Mouse (Mus musculus) gastrocnemius, postnatal 25 days (tissue): ENCODE data around the gene Pf4. TPM values are rescaled to one million over a fixed set of nuclear protein-coding genes. Genes with fewer than 3 reads are reported as not detected.

ENCODE experiments used
- DNase-seq: peaks from one replicate; pipeline ENCODE4 v3.0.0; 2022
- long read RNA-seq, 2 experiments: library from polyadenylated mRNA; stranded (forward); transcript quantifications; one replicate each; pipeline ENCODE4 v2.0.0; 2021
- total RNA-seq, 2 experiments: library from RNA; stranded (reverse); gene quantifications; 1 replicate in 1 of 2; 2 replicates in 1 of 2; pipeline ENCODE4 v1.2.3; 2021

Pf4 gene
- total RNA-seq, result 10 to 100 TPM; 11.0 to 14.8 TPM
- long read RNA-seq, experiment 1, transcript Pf4-201 (3 exons, 588 nt), result major isoform, 27 of 28 reads
- long read RNA-seq, experiment 1, partial matches to known transcripts, result 1 of 28 reads
- long read RNA-seq, experiment 1, other reads (novel, unspliced or antisense), result 0 of 28 reads
- long read RNA-seq, experiment 2, transcript Pf4-201 (3 exons, 588 nt), result major isoform, 23 of 23 reads
- long read RNA-seq, experiment 2, partial matches to known transcripts, result 0 of 23 reads
- long read RNA-seq, experiment 2, other reads (novel, unspliced or antisense), result 0 of 23 reads

GRCm38 (mm10) chr5:90771880-90772653 is at the start of gene Pf4:
Gene Pf4 (plus strand): TSS chr5:90772435.
- DNase-seq, result no peak

DNA sequence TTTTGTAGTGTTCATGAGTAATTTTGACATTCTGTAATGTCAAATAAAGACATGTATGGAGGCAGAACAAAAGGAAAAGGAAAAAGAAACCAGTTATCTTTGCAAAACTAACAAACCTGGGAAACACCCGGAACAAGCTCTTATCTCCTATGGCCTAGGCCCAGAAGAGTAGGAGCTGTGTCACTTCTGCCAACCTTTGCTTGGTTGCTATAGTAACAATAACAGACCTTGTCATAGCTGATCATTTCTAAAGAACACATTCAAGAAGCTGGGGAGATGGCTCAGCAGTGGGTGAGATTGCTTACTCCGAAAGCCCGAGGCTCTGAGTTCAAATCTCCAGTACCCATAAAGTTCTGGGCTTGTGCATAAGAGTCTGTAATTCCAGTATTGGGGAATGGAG is 49.6 kb upstream of the Pf4 start:
- DNase-seq, result no peak

- no peak for DNase-seq
These were observed 44.0 kb upstream of the Pf4 start for GRCm38 (mm10) chr5:90728254-90728653.

- no peak for DNase-seq
These were observed 40.8 kb upstream of the Pf4 start for GRCm38 (mm10) chr5:90731480-90731879.

GRCm38 (mm10) chr5:90742029-90742428 is 30.2 kb upstream of the Pf4 start:
- no peak for DNase-seq

GRCm38 (mm10) chr5:90753934-90754333 is 18.3 kb upstream of the Pf4 start:
- no peak for DNase-seq

- DNase-seq, result no peak
These were observed 14.1 kb upstream of the Pf4 start for GRCm38 (mm10) chr5:90758020-90758605.

DNA sequence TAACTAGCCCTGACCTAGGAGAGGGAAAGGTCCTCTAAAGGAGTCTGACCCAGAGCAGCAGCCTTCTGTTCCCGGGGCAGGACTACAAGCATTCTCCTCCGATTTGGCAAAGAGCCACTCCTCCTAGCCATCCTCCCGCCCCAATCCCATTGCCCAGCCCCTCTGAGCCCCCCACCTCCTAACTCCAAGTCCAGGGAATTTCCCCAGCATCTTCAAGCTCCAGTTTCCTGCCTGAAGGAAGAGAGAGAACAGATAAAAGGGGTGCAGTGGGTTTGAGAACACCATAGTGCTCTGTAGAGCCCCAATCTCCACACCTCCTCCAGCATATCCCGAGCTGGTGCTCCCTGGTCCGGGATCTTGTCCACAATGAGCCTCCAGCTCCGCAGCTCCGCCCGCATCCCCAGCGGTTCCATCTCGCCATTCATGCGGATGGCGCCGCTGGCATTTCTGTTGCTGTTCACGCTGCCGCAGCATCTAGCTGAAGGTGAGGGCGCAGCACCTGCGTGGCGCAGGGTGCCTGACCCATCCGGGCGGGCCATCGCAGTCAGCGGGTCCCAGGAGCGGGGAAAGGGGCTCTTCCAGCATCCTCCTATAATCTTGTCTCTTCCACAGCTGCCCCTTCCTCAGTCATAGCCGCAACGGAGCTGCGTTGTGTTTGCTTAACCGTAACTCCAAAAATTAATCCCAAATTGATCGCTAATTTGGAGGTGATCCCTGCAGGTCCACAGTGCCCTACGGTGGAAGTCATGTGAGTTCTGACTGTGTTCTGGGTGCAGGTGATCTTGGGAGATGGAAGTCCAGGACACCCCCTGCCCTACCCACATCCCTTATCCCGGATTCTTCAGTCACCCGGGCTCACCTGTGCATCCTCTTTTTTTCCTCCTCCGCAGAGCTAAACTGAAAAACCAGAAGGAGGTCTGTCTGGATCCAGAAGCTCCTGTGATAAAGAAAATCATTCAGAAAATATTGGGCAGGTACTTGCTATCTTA is 12.9 kb upstream of the Pf4 start, which contains the start of gene Cxcl5:
Cxcl5 (plus strand) TSS at position 284 of the 989 bp plus-strand sequence.
- DNase-seq, result no peak

GRCm38 (mm10) chr5:90760303-90760702 is 11.9 kb upstream of the Pf4 start:
- no peak for DNase-seq

DNA sequence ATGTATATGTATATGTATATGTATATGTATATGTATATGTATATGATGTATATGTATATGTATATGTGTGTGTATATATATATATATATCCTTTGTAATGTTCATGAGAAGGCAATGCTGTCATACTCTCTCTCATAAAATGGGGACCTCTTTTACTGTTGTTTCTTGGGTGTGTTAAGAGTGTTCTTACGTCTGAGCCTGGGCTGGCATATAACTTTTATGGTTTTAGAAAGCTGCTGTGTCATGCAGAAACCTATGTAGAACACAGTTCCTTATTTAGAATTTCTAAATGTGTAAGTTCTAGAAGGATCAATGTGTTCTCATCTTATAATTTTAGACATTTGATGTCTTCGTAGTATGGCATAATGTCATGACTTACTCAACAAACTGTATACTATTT is 11.4 kb upstream of the Pf4 start:
- no peak for DNase-seq

- DNase-seq, result no peak
These were observed 10.4 kb upstream of the Pf4 start for GRCm38 (mm10) chr5:90761834-90762233.

GRCm38 (mm10) chr5:90763912-90764665 is 8.1 kb upstream of the Pf4 start:
- DNase-seq, result no peak

DNA sequence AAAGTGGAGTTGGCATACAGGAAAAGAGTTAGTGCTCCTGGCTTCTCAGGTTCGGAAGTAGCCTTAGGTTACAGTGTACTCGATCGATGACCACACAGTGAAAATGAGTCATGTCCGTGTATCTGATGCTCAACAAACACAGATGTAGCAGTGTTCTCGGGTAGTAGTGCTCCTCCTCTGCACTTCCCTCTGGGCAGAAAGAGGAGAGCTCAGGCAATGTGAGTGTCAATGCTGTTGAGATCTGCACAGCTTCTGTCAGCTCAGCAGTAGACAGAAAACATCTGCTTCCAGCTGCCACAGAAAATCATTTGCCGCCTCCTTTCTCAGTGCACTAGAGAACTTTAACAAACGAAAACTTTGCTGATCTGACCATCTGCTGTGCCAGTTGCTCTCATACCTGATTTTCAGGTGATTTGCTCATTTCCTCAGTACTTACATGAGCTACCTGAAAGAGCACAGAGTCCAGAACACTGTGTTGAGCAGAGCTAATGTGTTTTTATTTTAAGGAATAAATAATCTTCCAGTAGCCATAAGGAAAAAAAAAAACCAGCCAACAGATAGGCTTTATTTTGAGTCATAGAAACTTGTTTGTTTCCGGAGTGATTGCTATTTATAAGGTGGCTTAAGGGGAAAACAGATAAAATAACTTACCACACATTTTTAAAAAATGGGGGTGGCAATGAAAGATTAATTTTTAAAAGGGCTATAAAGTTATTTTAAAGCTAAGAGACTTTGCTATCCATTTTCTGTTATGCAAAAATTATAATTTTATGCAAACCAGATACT is 6.2 kb upstream of the Pf4 start:
- no peak for DNase-seq

DNA sequence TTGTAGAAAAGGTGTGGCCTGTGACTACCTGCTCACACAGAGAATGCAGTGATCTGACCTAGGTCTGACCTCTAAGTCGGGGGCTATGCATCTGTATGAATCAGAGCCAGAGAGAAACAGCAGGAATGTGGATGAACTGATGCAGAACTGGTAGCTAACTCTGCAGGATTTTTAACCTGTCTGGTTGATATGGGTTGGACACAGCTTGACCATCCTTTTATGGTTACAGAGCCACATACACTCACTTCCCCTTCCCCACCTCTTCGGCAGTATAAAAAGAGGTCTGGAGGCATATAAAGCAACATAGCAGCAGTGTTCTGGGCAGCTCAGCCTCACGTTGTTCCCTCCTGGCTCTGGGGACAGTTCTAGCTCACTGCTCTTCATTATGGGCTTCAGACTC is 4.0 kb upstream of the Pf4 start, which contains the start of gene Ppbp:
Ppbp (plus strand) TSS at position 301 of the 400 bp plus-strand sequence.
- no peak for DNase-seq

- no peak for DNase-seq
These were observed 866 bp upstream of the Pf4 start for GRCm38 (mm10) chr5:90771369-90771768.

GRCm38 (mm10) chr5:90775562-90775961 is 3.3 kb downstream of the Pf4 start:
- no peak for DNase-seq

GRCm38 (mm10) chr5:90777621-90778020 is 5.4 kb downstream of the Pf4 start:
- DNase-seq, result no peak

GRCm38 (mm10) chr5:90778856-90779255 is 6.6 kb downstream of the Pf4 start:
- no peak for DNase-seq

GRCm38 (mm10) chr5:90783697-90784096 is 11.5 kb downstream of the Pf4 start:
- no peak for DNase-seq
